Mouse (Mus musculus): ENCODE measurements around the gene Gtpbp4. TPM values are rescaled to one million over a fixed set of nuclear protein-coding genes. Genes with fewer than 3 reads are reported as not detected.
"Not testable (repeated sequence)": the region's sequence is repeated elsewhere in the genome, so short reads cannot be mapped to it uniquely, and the experiment has no call there.

Gtpbp4 gene
- polyA plus RNA-seq, 1 experiment from 2014 or later, result 93.8 TPM

DNA sequence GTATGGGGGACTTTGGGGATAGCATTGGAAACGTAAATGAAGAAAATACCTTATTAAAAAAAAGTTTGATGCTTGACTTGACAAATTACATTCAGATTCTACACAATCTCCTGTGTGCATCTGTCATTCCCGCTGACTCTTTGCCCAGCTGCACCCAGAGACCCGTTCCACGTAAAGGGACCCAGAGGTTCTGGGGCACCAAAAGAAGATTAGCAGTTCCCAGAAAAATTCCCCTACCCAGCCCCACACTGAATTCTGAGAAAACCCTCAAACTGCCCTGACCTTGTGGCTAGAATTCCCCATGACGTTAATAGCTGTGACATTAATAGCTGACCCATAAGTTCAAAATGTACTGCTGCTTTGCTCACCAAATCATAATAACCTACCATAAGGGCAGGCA is 30.7 kb downstream of the Gtpbp4 start:
- H3K27me3 ChIP-seq, result no peaks in the 10 kb centered on the region
- H3K27ac ChIP-seq (replicated peaks), result no peak overlapping the region
- no peak overlapping the region for H3K4me2 ChIP-seq (replicated peaks)
- no peak overlapping the region for H3K4me3 ChIP-seq
- peaks cover 29% of the 10 kb centered on the region for H3K36me3 ChIP-seq
- no peaks in the 10 kb centered on the region for H3K9me3 ChIP-seq
- WGBS, result 98% methylated on average over 5 of the region's 5 CpGs
- no peaks in the 10 kb centered on the region for H3K4me1 ChIP-seq
- no peak overlapping the region for H3K9ac ChIP-seq (replicated peaks)
- no peak for ATAC-seq (ENCODE audit: low FRiP score, low read depth)

GRCm38 (mm10) chr13:8962266-8962665 is 33.6 kb downstream of the Gtpbp4 start:
- H3K4me1 ChIP-seq; H3K27ac ChIP-seq (replicated peaks); H3K27me3 ChIP-seq; ATAC-seq (ENCODE audit: low FRiP score, low read depth); H3K4me3 ChIP-seq; H3K9me3 ChIP-seq; H3K36me3 ChIP-seq; H3K9ac ChIP-seq (replicated peaks); H3K4me2 ChIP-seq (replicated peaks): not testable (repeated sequence)
- WGBS, result 35% methylated on average over 5 of the region's 5 CpGs

- not testable (repeated sequence) for H3K36me3 ChIP-seq; H3K4me1 ChIP-seq; H3K27ac ChIP-seq (replicated peaks); H3K9me3 ChIP-seq; H3K4me2 ChIP-seq (replicated peaks); H3K27me3 ChIP-seq; H3K9ac ChIP-seq (replicated peaks); ATAC-seq (ENCODE audit: low FRiP score, low read depth); H3K4me3 ChIP-seq
- 67% methylated on average over 3 of the region's 3 CpGs for WGBS
These were observed 34.6 kb downstream of the Gtpbp4 start for GRCm38 (mm10) chr13:8961128-8961888.

GRCm38 (mm10) chr13:8959554-8959953 is 36.3 kb downstream of the Gtpbp4 start:
- not testable (repeated sequence) for H3K9ac ChIP-seq (replicated peaks); H3K27me3 ChIP-seq; H3K9me3 ChIP-seq; ATAC-seq (ENCODE audit: low FRiP score, low read depth); H3K4me3 ChIP-seq; H3K4me2 ChIP-seq (replicated peaks); H3K36me3 ChIP-seq; H3K27ac ChIP-seq (replicated peaks); H3K4me1 ChIP-seq
- 93% methylated on average over 5 of the region's 6 CpGs for WGBS

- not testable (repeated sequence) for H3K4me2 ChIP-seq (replicated peaks); ATAC-seq (ENCODE audit: low FRiP score, low read depth); H3K27ac ChIP-seq (replicated peaks); H3K9me3 ChIP-seq; H3K36me3 ChIP-seq; H3K4me3 ChIP-seq; H3K9ac ChIP-seq (replicated peaks); H3K27me3 ChIP-seq; H3K4me1 ChIP-seq
- 100% methylated on average over 1 of the region's 5 CpGs for WGBS
These were observed 36.8 kb downstream of the Gtpbp4 start for GRCm38 (mm10) chr13:8959058-8959457.

DNA sequence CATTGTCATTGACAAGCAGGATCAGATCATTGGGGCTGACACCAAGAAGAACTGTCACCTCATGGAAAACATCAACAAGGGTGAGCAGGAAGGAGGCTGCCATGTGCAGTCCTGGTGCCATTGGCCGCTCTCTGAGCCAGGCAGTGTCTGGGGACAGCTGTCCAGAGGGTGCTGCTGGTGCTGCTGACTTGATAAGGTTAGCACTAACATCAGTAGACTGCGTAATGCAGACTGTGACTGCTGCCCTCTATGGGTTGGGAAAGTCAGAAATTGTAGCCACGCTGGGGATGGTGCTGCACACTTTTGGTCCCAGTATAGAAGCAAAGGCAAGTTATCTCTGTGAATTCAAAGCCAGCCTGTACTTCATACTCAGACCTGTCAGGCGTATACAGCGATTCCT is 39.0 kb downstream of the Gtpbp4 start:
- H3K4me1 ChIP-seq; H3K27ac ChIP-seq (replicated peaks); ATAC-seq (ENCODE audit: low FRiP score, low read depth); H3K4me2 ChIP-seq (replicated peaks); H3K4me3 ChIP-seq; H3K9ac ChIP-seq (replicated peaks); H3K9me3 ChIP-seq; H3K27me3 ChIP-seq; H3K36me3 ChIP-seq: not testable (repeated sequence)
- no CpG with 5 or more reads among the region's 5 CpGs for WGBS

- 90% methylated on average over 1 of the region's 2 CpGs for WGBS
- ATAC-seq (ENCODE audit: low FRiP score, low read depth); H3K9me3 ChIP-seq; H3K27me3 ChIP-seq; H3K27ac ChIP-seq (replicated peaks); H3K36me3 ChIP-seq; H3K4me3 ChIP-seq; H3K4me1 ChIP-seq; H3K9ac ChIP-seq (replicated peaks); H3K4me2 ChIP-seq (replicated peaks): not testable (repeated sequence)
These were observed 40.8 kb downstream of the Gtpbp4 start for GRCm38 (mm10) chr13:8955127-8955526.

DNA sequence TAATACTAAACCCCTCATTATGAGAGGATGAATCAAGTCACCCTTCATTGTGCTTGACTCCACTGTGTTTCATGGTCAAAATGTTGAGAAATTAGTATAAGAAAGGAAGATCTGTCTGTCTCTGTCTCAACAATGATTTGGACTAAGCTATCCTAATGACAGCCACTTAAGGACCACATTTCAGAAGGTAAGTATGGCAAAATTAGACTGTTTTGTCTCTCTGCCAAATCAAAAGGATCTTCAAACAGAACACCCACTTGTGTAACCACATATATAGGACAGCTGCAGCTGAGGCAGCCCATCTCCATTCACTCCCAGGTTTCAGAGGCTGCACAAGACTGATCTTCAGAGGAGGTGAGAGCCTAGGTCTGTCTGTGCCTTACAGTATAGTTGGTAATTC is 43.3 kb downstream of the Gtpbp4 start, which contains the start of gene Idi2:
TSS of gene Idi2 (plus strand) at position 301 of the 400 bp plus-strand sequence.
- H3K4me2 ChIP-seq (replicated peaks); ATAC-seq (ENCODE audit: low FRiP score, low read depth); H3K9ac ChIP-seq (replicated peaks); H3K36me3 ChIP-seq; H3K4me1 ChIP-seq; H3K4me3 ChIP-seq; H3K9me3 ChIP-seq; H3K27ac ChIP-seq (replicated peaks); H3K27me3 ChIP-seq: not testable (repeated sequence)

DNA sequence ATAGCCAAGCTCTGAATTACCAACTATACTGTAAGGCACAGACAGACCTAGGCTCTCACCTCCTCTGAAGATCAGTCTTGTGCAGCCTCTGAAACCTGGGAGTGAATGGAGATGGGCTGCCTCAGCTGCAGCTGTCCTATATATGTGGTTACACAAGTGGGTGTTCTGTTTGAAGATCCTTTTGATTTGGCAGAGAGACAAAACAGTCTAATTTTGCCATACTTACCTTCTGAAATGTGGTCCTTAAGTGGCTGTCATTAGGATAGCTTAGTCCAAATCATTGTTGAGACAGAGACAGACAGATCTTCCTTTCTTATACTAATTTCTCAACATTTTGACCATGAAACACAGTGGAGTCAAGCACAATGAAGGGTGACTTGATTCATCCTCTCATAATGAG is 47.8 kb downstream of the Gtpbp4 start, which contains the start of gene Gm9745:
TSS of gene Gm9745 (minus strand) at position 101 of the 400 bp plus-strand sequence.
- not testable (repeated sequence) for H3K9me3 ChIP-seq; H3K4me3 ChIP-seq; ATAC-seq (ENCODE audit: low FRiP score, low read depth)

DNA sequence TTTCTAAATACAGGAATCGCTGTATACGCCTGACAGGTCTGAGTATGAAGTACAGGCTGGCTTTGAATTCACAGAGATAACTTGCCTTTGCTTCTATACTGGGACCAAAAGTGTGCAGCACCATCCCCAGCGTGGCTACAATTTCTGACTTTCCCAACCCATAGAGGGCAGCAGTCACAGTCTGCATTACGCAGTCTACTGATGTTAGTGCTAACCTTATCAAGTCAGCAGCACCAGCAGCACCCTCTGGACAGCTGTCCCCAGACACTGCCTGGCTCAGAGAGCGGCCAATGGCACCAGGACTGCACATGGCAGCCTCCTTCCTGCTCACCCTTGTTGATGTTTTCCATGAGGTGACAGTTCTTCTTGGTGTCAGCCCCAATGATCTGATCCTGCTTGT is 52.1 kb downstream of the Gtpbp4 start:
- H3K36me3 ChIP-seq; H3K4me3 ChIP-seq; H3K4me1 ChIP-seq; H3K4me2 ChIP-seq (replicated peaks); H3K27me3 ChIP-seq; H3K27ac ChIP-seq (replicated peaks); H3K9me3 ChIP-seq; H3K9ac ChIP-seq (replicated peaks): not testable (repeated sequence)
- no CpG with 5 or more reads among the region's 5 CpGs for WGBS
- 0 out of 2 replicates have a peak, but pooled peaks have one; percentile 16 for ATAC-seq (ENCODE audit: low FRiP score, low read depth)

More for the DNA sequence above, 47.8 kb downstream of the Gtpbp4 start, which contains the start of gene Gm9745:
- H3K27me3 ChIP-seq; H3K4me2 ChIP-seq (replicated peaks); H3K27ac ChIP-seq (replicated peaks); H3K36me3 ChIP-seq; H3K9ac ChIP-seq (replicated peaks); H3K4me1 ChIP-seq: not testable (repeated sequence)

- not testable (repeated sequence) for H3K27ac ChIP-seq (replicated peaks); ATAC-seq (ENCODE audit: low FRiP score, low read depth); H3K4me3 ChIP-seq; H3K36me3 ChIP-seq; H3K9ac ChIP-seq (replicated peaks); H3K9me3 ChIP-seq; H3K4me1 ChIP-seq; H3K27me3 ChIP-seq; H3K4me2 ChIP-seq (replicated peaks)
- WGBS, result 100% methylated on average over 1 of the region's 5 CpGs
These were observed 54.2 kb downstream of the Gtpbp4 start for GRCm38 (mm10) chr13:8941701-8942100.

GRCm38 (mm10) chr13:8941110-8941509 is 54.8 kb downstream of the Gtpbp4 start:
- WGBS, result 91% methylated on average over 4 of the region's 4 CpGs
- not testable (repeated sequence) for ATAC-seq (ENCODE audit: low FRiP score, low read depth)

GRCm38 (mm10) chr13:8937611-8938140 is 58.2 kb downstream of the Gtpbp4 start:
- WGBS, result 85% methylated on average over 6 of the region's 6 CpGs
- H3K27me3 ChIP-seq; ATAC-seq (ENCODE audit: low FRiP score, low read depth); H3K36me3 ChIP-seq; H3K27ac ChIP-seq (replicated peaks); H3K9me3 ChIP-seq; H3K4me3 ChIP-seq; H3K4me2 ChIP-seq (replicated peaks); H3K4me1 ChIP-seq; H3K9ac ChIP-seq (replicated peaks): not testable (repeated sequence)

More at GRCm38 (mm10) chr13:8941110-8941509, 54.8 kb downstream of the Gtpbp4 start:
- not testable (repeated sequence) for H3K27me3 ChIP-seq; H3K9ac ChIP-seq (replicated peaks); H3K27ac ChIP-seq (replicated peaks); H3K4me3 ChIP-seq; H3K4me1 ChIP-seq; H3K4me2 ChIP-seq (replicated peaks); H3K36me3 ChIP-seq; H3K9me3 ChIP-seq
